Mouse (Mus musculus) left cerebral cortex, adult 2 months (tissue): ENCODE data around the gene Dnah2. TPM values are rescaled to one million over a fixed set of nuclear protein-coding genes. Genes with fewer than 3 reads are reported as not detected.

Source experiments
- DNase-seq, 2 experiments: peaks; one replicate each; pipeline ENCODE4 v3.0.0; 2021 to 2022; ENCODE audit warnings: low spot score in 2 of 2, mixed read lengths in 1 of 2; ENCODE audit errors: extremely low spot score in 1 of 2
- H3K27ac ChIP-seq: fragments of 200-600 bp; 2 replicates; pipeline ENCODE4 v1.8.1; 2022
- H3K4me3 ChIP-seq: fragments of 200-600 bp; 2 replicates; pipeline ENCODE4 v1.8.1; 2022
- CTCF ChIP-seq: fragments of 200-600 bp; IDR thresholded peaks from 2 replicates; pipeline ENCODE4 v1.8.1; 2022; ENCODE audit warnings: antibody characterized with exemption, mild to moderate bottlenecking, moderate library complexity
- intact Hi-C: fragments of 180-260 bp; cut with DNase I; formaldehyde crosslinking; loops from one replicate; pipeline ENCODE4 v1.15.1; 2025
- total RNA-seq, 2 experiments: library from RNA; stranded (reverse); gene quantifications; 2 replicates each; pipeline ENCODE4 v1.2.3; 2021

Gene Dnah2
- total RNA-seq, 2 experiments from 2014 or later: 2.7 to 3.7 TPM

DNA sequence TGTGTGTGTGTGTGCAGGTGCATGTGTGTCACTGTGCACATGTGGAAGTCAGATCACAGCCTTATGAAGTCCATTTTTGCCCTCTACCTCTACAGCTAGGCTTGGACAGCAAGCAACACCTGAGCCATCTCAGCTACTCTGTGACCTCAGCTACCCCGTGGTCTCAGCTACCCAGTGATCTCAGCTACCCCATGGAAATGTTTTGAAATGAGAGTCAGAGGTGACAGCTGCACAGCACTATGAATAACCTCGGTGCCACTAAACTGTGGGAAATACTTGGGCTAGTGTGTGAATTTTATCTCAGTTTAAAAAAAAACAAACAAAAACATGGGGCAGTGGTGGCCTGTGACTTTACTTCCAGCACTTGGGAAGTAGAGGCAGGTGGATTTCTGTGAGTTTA is 58.0 kb downstream of the Dnah2 start:
- no peak for DNase-seq
- Histone ChIP-seq H3K4me3 (no peak overlapping the region), H3K27ac (no peak overlapping the region)
- intact Hi-C loops: no loop called here
- no peak for TF ChIP-seq CTCF

DNA sequence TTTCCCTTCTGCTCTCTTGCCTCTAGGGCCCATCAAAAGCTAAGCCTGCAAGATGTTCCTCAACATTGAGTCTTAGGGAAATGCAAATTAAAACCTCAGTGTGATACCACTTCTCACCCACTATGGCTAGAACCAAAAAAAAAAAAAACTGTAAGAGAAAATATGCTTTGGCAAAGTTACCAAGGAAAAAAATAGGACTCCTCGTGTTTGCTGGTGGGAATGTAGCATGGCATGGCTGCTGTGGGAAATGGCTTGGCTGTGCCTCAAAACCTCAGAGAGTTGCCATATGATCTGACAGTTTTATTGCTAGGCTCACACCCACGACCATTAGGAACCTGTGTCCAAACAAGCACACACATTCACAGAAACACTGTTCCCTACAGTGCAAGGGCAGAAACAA is 61.4 kb downstream of the Dnah2 start:
- no peak for DNase-seq
- intact Hi-C loops: no loop called here

DNA sequence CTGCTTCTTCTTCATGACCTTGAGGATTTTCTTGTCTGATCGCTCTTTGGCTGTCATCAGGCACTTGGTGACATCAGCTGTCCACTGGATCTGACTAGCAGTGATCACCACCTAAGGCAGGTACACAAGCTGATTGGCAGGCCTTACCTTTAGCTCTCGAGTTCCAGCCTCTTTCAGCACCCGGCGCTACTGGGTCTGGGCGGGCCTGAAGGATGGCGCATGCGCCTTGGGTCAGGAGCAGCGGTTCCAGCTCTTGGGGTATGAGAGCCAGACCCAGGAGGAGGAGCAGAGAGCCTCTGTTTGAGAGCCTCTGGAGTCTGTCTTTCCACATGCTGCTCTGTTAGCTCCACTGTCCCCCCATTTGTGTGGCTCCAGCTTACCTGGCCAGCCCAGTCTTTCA is 71.3 kb downstream of the Dnah2 start:
- intact Hi-C loops: no loop called here
- no peak for DNase-seq
- H3K27ac ChIP-seq: no peak overlapping the region

More for the DNA sequence above, 61.4 kb downstream of the Dnah2 start:
- no peak; the same call in 1 of the 2 replicates for TF ChIP-seq CTCF
- H3K4me3 ChIP-seq: no peak overlapping the region
- H3K27ac ChIP-seq: no peak overlapping the region

DNA sequence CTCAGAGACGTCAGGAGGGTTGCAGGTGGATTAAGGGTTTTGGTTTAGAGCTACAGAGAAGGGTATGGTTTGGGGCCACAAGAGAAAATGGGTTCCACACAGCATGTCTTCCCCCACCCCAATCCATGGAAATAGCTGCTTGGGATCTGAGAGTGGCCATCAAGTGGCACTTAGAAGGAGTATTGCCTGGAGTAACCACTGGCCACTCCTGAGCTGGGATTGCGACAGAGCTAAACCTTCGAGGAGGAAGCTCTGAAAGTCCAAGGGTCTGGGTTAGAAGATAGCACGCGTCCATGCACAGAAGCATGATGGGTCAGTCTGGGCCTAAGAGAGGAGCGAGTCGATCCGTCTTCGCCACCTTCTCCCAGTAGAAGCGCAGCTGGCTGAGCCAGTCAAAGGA is 72.1 kb downstream of the Dnah2 start:
- no peak overlapping the region for H3K4me3 ChIP-seq
- DNase-seq: no peak
- intact Hi-C loops: no loop called here
- TF ChIP-seq CTCF: no peak
- H3K27ac ChIP-seq: no peak overlapping the region

More for the DNA sequence above, 71.3 kb downstream of the Dnah2 start:
- no peak for TF ChIP-seq CTCF
- H3K4me3 ChIP-seq: no peak overlapping the region

DNA sequence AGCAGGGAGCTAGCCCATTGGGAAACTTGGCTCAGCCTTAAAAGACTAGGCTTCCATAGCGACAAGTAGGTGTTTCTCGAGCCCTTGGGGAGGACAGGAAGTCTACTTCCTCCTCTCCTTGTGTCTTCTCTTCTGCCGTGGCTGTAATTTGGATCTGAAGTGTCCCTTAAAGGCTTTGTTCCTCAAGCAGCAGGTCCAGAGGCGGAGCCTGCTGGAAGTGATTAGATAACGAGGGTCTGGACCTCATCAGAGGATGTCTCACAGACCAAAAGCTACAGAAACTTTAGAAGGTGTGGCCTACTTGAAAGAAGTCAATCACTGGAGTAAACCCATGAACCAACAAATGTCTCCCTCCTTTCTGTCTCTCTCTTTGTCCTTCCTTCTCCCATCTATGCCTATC is 74.2 kb downstream of the Dnah2 start:
- DNase-seq: no peak
- intact Hi-C loops: no loop called here
- H3K27ac ChIP-seq: no peak overlapping the region
- no peak for TF ChIP-seq CTCF
- no peak overlapping the region for H3K4me3 ChIP-seq

DNA sequence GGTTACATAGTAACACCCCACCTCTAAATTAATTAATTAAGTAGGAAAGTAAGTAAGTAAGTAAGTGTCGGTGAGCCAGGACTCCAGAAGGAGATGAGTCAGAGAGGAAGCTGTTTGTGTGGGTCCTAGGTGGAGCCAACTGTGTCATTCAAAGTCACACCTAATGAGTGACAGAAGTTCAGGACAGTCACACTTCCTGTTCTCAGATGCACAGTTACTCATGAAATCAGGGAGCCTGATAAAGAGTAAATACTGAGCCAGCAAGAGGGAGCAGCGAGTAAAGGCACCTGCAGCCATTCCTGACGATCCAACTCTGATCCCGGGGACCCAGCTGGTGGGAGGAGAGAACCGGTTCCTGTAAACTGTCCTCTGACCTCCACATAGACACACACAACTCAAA is 76.2 kb downstream of the Dnah2 start:
- TF ChIP-seq CTCF: no peak
- intact Hi-C loops: no loop called here
- DNase-seq: no peak

DNA sequence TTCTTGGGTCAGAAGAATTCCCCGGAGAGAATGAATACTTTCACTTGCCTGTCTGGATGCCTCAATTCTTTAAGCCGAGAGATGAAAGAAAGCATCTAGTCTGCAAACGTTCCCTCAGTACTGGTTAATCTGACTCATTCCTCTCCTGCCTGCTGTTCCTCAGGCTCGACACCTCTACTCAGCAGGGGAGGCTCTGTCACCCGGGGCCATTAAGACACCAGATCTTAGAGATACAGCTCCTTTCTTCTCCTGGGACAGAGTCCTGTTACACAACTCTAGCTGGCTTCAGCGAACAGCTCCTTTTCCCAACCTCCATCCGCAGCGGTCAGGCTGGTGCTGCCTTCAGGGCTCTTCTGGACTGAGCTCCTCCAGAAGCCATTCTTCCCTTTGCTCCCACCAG is 77.4 kb downstream of the Dnah2 start:
- no peak for TF ChIP-seq CTCF
- DNase-seq: no peak
- Histone ChIP-seq H3K4me3 (no peak overlapping the region), H3K27ac (no peak overlapping the region)
- intact Hi-C loops: no loop called here

More for the DNA sequence above, 76.2 kb downstream of the Dnah2 start:
- no peak overlapping the region for H3K4me3 ChIP-seq
- H3K27ac ChIP-seq: no peak overlapping the region

DNA sequence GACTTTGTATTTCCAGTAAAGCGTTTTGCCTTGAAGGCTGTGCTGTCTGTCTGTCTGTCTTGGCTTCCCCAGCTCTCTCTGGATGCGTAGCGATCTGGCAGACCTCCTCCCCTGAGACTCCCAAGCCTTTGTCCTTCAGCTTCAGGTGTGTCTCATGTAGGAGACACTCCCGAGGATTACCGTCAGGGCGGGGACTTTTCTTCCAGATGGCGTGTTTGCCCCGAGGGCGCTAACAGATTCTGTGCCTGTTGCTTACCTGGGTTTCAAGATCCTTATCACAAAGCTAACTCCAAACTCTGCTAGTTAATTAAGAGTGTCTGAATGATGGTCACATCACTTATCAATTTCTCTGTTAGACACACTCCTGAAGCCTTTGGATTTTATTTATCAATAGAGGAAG is 79.6 kb downstream of the Dnah2 start:
- no peak overlapping the region for H3K4me3 ChIP-seq
- intact Hi-C loops: no loop called here
- no peak for TF ChIP-seq CTCF
- no peak overlapping the region for H3K27ac ChIP-seq
- DNase-seq: no peak

DNA sequence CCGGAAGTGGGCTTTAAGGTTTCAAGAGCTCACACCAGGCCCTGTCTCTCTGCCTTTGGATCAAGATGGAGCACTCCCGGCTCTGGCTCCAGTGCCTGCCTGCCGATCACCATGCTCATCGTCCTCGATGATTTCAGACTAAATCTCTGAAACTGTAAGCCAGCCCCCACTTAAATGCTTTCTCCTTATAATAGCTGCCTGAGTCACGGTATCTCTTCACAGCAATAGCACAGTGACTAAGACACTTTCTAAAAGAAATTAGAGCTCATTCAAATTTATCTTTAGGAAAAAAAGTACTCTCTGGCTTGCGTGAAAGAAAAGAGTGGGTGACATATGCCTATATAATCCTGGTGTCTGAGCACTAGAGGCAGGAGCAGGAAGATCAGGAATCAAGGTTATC is 84.9 kb downstream of the Dnah2 start:
- TF ChIP-seq CTCF: no peak
- DNase-seq: no peak
- no peak overlapping the region for H3K27ac ChIP-seq
- H3K4me3 ChIP-seq: no peak overlapping the region
- intact Hi-C loops: no loop called here

DNA sequence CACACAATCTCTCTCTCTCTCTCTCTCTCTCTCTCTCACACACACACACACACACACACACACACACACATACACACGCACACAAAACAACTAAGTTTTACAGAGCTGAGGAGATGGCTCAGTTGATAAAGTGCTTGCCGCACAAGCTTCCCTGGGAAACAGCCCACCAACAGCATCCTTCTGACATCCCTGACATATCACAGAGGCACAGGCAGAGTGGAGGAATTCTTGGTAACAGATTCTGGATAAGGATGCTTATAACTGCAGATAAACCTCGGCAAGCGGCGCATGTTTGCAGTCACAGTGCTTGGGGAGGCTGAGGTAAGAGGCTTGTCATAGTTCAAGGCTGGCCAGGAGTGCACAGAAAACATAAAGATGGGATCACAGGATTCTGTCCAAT is 87.3 kb downstream of the Dnah2 start:
- TF ChIP-seq CTCF: no peak
- no peak for DNase-seq
- no peak overlapping the region for H3K4me3 ChIP-seq
- intact Hi-C loops: no loop called here
- no peak overlapping the region for H3K27ac ChIP-seq

DNA sequence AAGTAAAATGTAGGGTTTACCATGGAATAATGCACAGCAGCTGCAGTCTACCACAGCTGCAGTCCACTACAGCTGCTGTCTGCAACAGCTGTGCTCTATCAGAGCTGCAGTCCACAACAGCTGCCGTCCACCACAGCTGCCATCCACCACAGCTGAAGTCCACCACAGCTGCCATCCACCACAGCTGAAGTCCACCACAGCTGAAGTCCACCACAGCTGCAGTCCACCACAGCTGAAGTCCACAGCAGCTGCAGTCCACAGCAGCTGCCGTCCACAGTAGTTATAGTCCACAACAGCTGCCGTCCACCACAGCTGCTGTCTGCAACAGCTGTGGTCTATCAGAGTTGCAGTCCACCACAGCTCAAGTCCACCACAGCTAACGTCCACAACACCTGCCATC is 89.0 kb downstream of the Dnah2 start:
- intact Hi-C loops: loop anchor here (5.0 kb wide), 1 partner anchor 42 kb away; no protein-coding TSS in a partner anchor
- no peak overlapping the region for H3K4me3 ChIP-seq
- no peak for TF ChIP-seq CTCF
- H3K27ac ChIP-seq: no peak overlapping the region
- DNase-seq: no peak

DNA sequence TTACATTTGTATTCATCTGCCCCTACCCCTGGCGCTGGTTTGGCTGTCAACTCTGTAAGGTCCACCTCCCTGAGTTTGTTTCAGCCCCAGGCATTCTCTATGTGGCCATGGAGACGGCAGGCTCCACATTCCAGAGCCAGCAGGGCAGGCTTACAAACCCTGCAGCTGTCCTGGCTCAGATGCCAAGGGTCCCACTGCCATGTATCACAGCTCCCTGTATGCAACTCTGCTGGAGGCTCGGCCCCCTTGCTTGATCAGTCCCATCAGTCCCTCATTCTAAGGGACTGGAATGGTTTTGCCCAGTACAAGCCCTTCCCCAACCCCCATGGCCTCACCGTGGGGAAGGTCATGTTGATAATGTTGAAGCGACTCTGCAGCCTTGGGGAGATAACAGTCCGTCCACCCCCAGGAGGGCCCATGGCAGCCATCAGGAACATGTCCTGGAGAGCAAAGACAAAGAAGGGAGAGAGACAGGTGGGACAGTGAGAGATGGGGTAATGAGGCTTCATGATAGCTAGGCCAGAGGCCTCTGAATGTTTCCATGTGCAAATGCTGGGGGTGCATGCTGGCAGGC is 91.8 kb downstream of the Dnah2 start:
- TF ChIP-seq CTCF: no peak
- Histone ChIP-seq H3K4me3 (no peak overlapping the region), H3K27ac (no peak overlapping the region)
- DNase-seq: no peak
- intact Hi-C loops: loop anchor here (5.0 kb wide), 1 partner anchor 45 kb away; no protein-coding TSS in a partner anchor

DNA sequence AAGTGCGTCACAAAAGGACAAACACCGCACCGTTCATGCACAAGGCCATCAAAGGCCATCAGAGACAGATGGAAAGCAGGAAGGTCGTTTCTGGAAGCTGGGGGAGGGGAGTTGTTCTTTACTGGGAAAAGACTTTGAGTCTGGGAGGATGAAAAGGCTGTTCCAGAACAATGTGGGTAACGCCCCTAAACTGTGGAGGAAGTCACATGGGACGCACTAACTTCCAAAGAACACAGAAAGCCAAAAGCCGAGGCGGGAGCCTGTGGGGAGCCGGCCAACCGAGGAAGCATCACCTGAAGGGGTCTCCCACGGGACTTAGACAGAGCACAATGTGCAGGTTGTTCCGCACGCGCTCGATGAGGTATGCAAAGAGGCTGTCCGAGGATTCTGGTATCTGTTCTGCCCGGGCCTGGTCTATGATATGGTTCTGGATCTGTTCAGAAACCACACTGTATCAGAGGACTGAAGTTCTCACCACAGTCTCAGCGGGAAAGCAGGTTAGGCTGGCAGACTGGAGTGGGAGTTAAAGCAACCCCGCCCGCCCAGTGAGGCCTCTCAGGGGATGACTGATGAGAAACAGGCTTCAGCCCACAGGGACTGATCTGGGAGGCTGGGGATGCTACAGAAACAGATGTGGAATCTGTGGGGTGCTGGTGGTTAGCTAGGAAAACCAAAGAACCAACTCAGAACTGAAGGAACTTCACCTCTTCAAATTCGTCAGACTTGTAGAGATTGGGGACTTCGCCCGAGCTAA is 96.6 kb downstream of the Dnah2 start:
- no peak for DNase-seq
- TF ChIP-seq CTCF: no peak
- Histone ChIP-seq H3K27ac (no peak overlapping the region), H3K4me3 (no peak overlapping the region)
- intact Hi-C loops: no loop called here
